Mouse (Mus musculus) MEL (cell line): ENCODE data around the gene Agbl3. TPM values are rescaled to one million over a fixed set of nuclear protein-coding genes. Genes with fewer than 3 reads are reported as not detected.

Experiments used
- DNase-seq: peaks from one replicate; pipeline ENCODE4 v3.0.0; 2011; ENCODE audit warnings: low read depth, low spot score
- H3K27ac ChIP-seq: 2 replicates; pipeline ENCODE4 v1.5.1; 2012; ENCODE audit warnings: low read depth, mild to moderate bottlenecking, control low read depth, low read length, moderate library complexity; ENCODE audit not compliant: control insufficient read depth
- H3K27me3 ChIP-seq, 2 experiments: fragments of 150-350 bp in 1 of 2; sonication (generic) in 1 of 2; 2 replicates each; pipeline ENCODE4 v1.6.1; 2012; ENCODE audit warnings: low read length in 2 of 2, mild to moderate bottlenecking in 2 of 2, improper control_type of control experiment in 1 of 2, moderate library complexity in 1 of 2; ENCODE audit not compliant: insufficient read depth in 2 of 2, control insufficient read depth in 1 of 2
- H3K36me3 ChIP-seq, 2 experiments: 2 replicates each; pipeline ENCODE4 v1.6.1; 2012 to 2014; ENCODE audit warnings: low read length in 2 of 2, improper control_type of control experiment in 1 of 2, inconsistent platforms in 1 of 2, mild to moderate bottlenecking in 1 of 2; ENCODE audit not compliant: insufficient read depth in 2 of 2, control insufficient read depth in 1 of 2
- H3K4me1 ChIP-seq, 2 experiments: fragments of 150-350 bp in 1 of 2; sonication (generic) in 1 of 2; 2 replicates each; pipeline ENCODE4 v1.6.1; 2012; ENCODE audit warnings: low read length in 2 of 2, improper control_type of control experiment in 1 of 2, mild to moderate bottlenecking in 1 of 2; ENCODE audit not compliant: insufficient read depth in 2 of 2, control insufficient read depth in 1 of 2
- H3K4me3 ChIP-seq, 2 experiments: fragments of 150-350 bp in 1 of 2; sonication (generic) in 1 of 2; 2 replicates each; pipeline ENCODE4 v1.5.1; 2012; ENCODE audit warnings: low read depth in 2 of 2, low read length in 2 of 2, mild to moderate bottlenecking in 2 of 2, moderate library complexity in 2 of 2, control low read depth in 1 of 2, improper control_type of control experiment in 1 of 2; ENCODE audit not compliant: control insufficient read depth in 1 of 2, insufficient read depth in 1 of 2
- H3K79me2 ChIP-seq: 2 replicates; pipeline ENCODE4 v1.6.1; 2012; ENCODE audit warnings: mild to moderate bottlenecking, low read length, moderate library complexity; ENCODE audit not compliant: control insufficient read depth, poor library complexity, insufficient read depth
- H3K9ac ChIP-seq: 2 replicates; pipeline ENCODE4 v1.6.1; 2012; ENCODE audit warnings: low read depth, mild to moderate bottlenecking, control low read depth, low read length, moderate library complexity; ENCODE audit not compliant: control insufficient read depth, poor library complexity, severe bottlenecking
- H3K9me3 ChIP-seq: fragments of 150-350 bp; sonication (generic); replicated peaks from 2 replicates; pipeline ENCODE4 v1.6.1; 2012; ENCODE audit warnings: mild to moderate bottlenecking, low read length, improper control_type of control experiment, moderate library complexity; ENCODE audit not compliant: insufficient read depth
- BHLHE40 ChIP-seq: IDR thresholded peaks from 2 replicates; pipeline ENCODE4 v1.6.1; 2012; ENCODE audit warnings: low read depth, mild to moderate bottlenecking, inconsistent platforms, low read length, improper control_type of control experiment, borderline replicate concordance
- CHD2 ChIP-seq: IDR thresholded peaks from 2 replicates; pipeline ENCODE4 v1.6.1; 2011; ENCODE audit warnings: low read length, improper control_type of control experiment
- ELF1 ChIP-seq: IDR thresholded peaks from 2 replicates; pipeline ENCODE4 v1.6.1; 2014; ENCODE audit warnings: low read depth, mild to moderate bottlenecking, inconsistent platforms, low read length, improper control_type of control experiment, moderate library complexity
- EP300 ChIP-seq, 2 experiments: IDR thresholded peaks; 2 replicates each; pipeline ENCODE4 v1.6.1; 2011; ENCODE audit warnings: improper control_type of control experiment in 2 of 2, low read length in 2 of 2, low read depth in 1 of 2, mild to moderate bottlenecking in 1 of 2
- KAT2A ChIP-seq: conservative IDR thresholded peaks from 2 replicates; pipeline ENCODE4 v1.6.1; 2012; ENCODE audit warnings: low read depth, low read length, improper control_type of control experiment, inconsistent platforms
- MAFK ChIP-seq: IDR thresholded peaks from 2 replicates; pipeline ENCODE4 v1.6.1; 2011; ENCODE audit warnings: low read depth, mild to moderate bottlenecking, low read length, improper control_type of control experiment, borderline replicate concordance
- MEF2A ChIP-seq: IDR thresholded peaks from 2 replicates; pipeline ENCODE4 v1.6.1; 2014; ENCODE audit warnings: low read depth, mild to moderate bottlenecking, inconsistent platforms, low read length, improper control_type of control experiment; ENCODE audit not compliant: poor library complexity, insufficient replicate concordance, severe bottlenecking; ENCODE audit errors: extremely low read depth
- MXI1 ChIP-seq: IDR thresholded peaks from 2 replicates; pipeline ENCODE4 v1.6.1; 2011; ENCODE audit warnings: mild to moderate bottlenecking, low read depth, low read length, improper control_type of control experiment
- MYB ChIP-seq: IDR thresholded peaks from 2 replicates; pipeline ENCODE4 v1.6.1; 2011; ENCODE audit warnings: mild to moderate bottlenecking, low read depth, low read length, improper control_type of control experiment
- MYC ChIP-seq: IDR thresholded peaks from 2 replicates; pipeline ENCODE4 v1.6.1; 2011; ENCODE audit warnings: low read depth, mild to moderate bottlenecking, low read length, improper control_type of control experiment, moderate library complexity
- POLR2A ChIP-seq, 2 experiments: IDR thresholded peaks; 2 replicates each; pipeline ENCODE4 v1.6.1; 2011 to 2012; ENCODE audit warnings: low read length in 2 of 2, mild to moderate bottlenecking in 2 of 2, control low read depth in 1 of 2, improper control_type of control experiment in 1 of 2, low read depth in 1 of 2, moderate library complexity in 1 of 2; ENCODE audit not compliant: control insufficient read depth in 1 of 2, insufficient read depth in 1 of 2, poor library complexity in 1 of 2
- POLR2AphosphoS2 ChIP-seq: IDR thresholded peaks from 2 replicates; pipeline ENCODE4 v1.6.1; 2011; ENCODE audit warnings: low read length, improper control_type of control experiment
- POLR2AphosphoS5 ChIP-seq: IDR thresholded peaks from 2 replicates; pipeline ENCODE4 v1.6.1; 2012; ENCODE audit warnings: low read depth, borderline replicate concordance, mild to moderate bottlenecking, inconsistent platforms, low read length, moderate library complexity, mixed read lengths
- RAD21 ChIP-seq: IDR thresholded peaks from 2 replicates; pipeline ENCODE4 v1.6.1; 2011; ENCODE audit warnings: mild to moderate bottlenecking, low read depth, low read length, improper control_type of control experiment
- RCOR1 ChIP-seq: IDR thresholded peaks from 2 replicates; pipeline ENCODE4 v1.6.1; 2012; ENCODE audit warnings: low read depth, mild to moderate bottlenecking, inconsistent platforms, low read length, improper control_type of control experiment
- SMC3 ChIP-seq: IDR thresholded peaks from 2 replicates; pipeline ENCODE4 v1.6.1; 2011; ENCODE audit warnings: low read depth, low read length, improper control_type of control experiment
- TCF12 ChIP-seq: IDR thresholded peaks from 2 replicates; pipeline ENCODE4 v1.6.1; 2014; ENCODE audit warnings: low read depth, mild to moderate bottlenecking, inconsistent platforms, low read length, improper control_type of control experiment, moderate library complexity
- USF1 ChIP-seq: IDR thresholded peaks from 2 replicates; pipeline ENCODE4 v1.6.1; 2014; ENCODE audit warnings: low read depth, mild to moderate bottlenecking, inconsistent platforms, low read length, improper control_type of control experiment, moderate library complexity
- ZC3H11A ChIP-seq: IDR thresholded peaks from 2 replicates; pipeline ENCODE4 v1.6.1; 2012; ENCODE audit warnings: low read depth, mild to moderate bottlenecking, inconsistent platforms, low read length, improper control_type of control experiment
- ZKSCAN1 ChIP-seq: IDR thresholded peaks from 2 replicates; pipeline ENCODE4 v1.6.1; 2012; ENCODE audit warnings: low read depth, mild to moderate bottlenecking, inconsistent platforms, low read length, improper control_type of control experiment, moderate library complexity
- ZMIZ1 ChIP-seq: IDR thresholded peaks from 2 replicates; pipeline ENCODE4 v1.6.1; 2012; ENCODE audit warnings: low read depth, mild to moderate bottlenecking, inconsistent platforms, low read length, improper control_type of control experiment, moderate library complexity
- ZNF384 ChIP-seq: IDR thresholded peaks from 2 replicates; pipeline ENCODE4 v1.6.1; 2012; ENCODE audit warnings: low read depth, mild to moderate bottlenecking, inconsistent platforms, low read length, improper control_type of control experiment
- polyA plus RNA-seq, 2 experiments: library from polyadenylated mRNA; stranded (reverse) in 1 of 2; unstranded in 1 of 2; fragments of >175 nt in 1 of 2; fragments of >200 nt in 1 of 2; gene quantifications; 2 replicates each; pipeline versions ENCODE4 v1.2.1 to v1.2.4; 2012; ENCODE audit warnings: low replicate concordance in 2 of 2, low read depth in 1 of 2; ENCODE audit not compliant: insufficient read length in 2 of 2, insufficient read depth in 1 of 2, missing spikeins in 1 of 2
- total RNA-seq: library from RNA; depleted of rRNA; stranded (reverse); fragments of 300-350 nt; gene quantifications from 2 replicates; pipeline ENCODE4 v1.2.3, GENCODE M21; 2012

The Agbl3 gene
- total and polyA plus RNA-seq, 3 experiments, result 1.3 TPM; not detected in 2

DNA sequence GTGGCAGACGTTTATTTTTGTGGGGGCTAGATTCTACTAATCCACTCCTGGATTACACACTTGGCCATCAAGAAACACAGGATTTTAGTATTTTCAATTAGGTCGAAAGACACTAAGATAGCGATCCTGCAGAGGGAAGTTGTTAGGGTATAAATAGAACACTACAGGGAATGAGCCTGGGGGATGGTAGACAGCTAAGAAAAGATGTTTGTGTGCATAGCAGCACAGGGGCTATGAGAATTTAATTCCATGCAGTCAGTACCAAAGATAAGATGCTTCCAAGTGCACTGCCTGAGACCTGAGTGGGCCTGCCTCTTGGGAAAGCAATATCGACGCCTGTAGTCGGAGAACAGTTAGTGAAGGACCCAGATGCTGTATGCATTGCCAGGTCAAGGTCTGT lies 9.7 kb upstream of the Agbl3 start:
- Histone ChIP-seq H3K4me1 (no peaks in the 10 kb centered on the region), H3K27me3 (peaks cover 0 to 4% of the 10 kb centered on the region in 2 experiments; a peak in 2 of 4 replicates), H3K9me3 (no peaks in the 10 kb centered on the region), H3K4me3 (no peak overlapping the region), H3K36me3 (no peaks in the 10 kb centered on the region), H3K9ac (no peak overlapping the region), H3K27ac (no peak overlapping the region), H3K79me2 (no peaks in the 10 kb centered on the region)
- TF ChIP-seq RCOR1, result no peak
- TF ChIP-seq CHD2, result no peak
- DNase-seq, result no peak

DNA sequence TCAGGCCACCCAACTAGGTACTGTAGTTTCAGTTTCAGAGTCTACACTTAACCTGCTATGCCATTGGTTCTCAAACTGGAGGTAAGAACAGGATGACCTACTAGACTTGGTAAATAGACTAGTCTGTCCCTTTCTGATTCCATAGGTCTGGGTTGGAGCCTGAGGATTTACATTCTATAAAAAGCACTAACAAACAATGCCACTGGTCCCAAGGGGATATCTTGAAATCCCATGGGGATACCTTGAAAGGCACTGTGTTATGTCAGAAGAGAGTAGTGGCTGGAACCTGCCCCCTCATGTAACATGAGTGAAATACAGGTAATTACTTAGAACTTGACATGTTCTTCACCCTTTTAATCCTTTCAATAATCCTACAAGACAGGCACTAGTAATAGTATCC lies 3.8 kb upstream of the Agbl3 start:
- Histone ChIP-seq H3K9ac (no peak overlapping the region), H3K9me3 (no peaks in the 10 kb centered on the region), H3K79me2 (no peaks in the 10 kb centered on the region; the same call in 1 of the 2 replicates), H3K27me3 (peaks cover under 1 to 13% of the 10 kb centered on the region in 2 experiments; a peak in 3 of 4 replicates), H3K36me3 (no peaks in the 10 kb centered on the region), H3K4me1 (no peaks in the 10 kb centered on the region), H3K27ac (no peak overlapping the region), H3K4me3 (no peak overlapping the region)
- TF ChIP-seq ELF1, result no peak
- no peak for TF ChIP-seq MYC
- TF ChIP-seq BHLHE40, result no peak
- no peak for TF ChIP-seq ZKSCAN1
- no peak for TF ChIP-seq MXI1
- no peak for TF ChIP-seq ZMIZ1
- TF ChIP-seq RCOR1, result no peak
- no peak for TF ChIP-seq MEF2A
- no peak for TF ChIP-seq EP300 (IDR thresholded peaks at IDR 0.05; ENCODE audit: low read depth in 1 of 2, low read length in 2 of 2)
- TF ChIP-seq TCF12, result no peak
- no peak for TF ChIP-seq SMC3
- TF ChIP-seq USF1, result no peak
- no peak for TF ChIP-seq MYB
- no peak for TF ChIP-seq POLR2AphosphoS5
- DNase-seq, result no peak

DNA sequence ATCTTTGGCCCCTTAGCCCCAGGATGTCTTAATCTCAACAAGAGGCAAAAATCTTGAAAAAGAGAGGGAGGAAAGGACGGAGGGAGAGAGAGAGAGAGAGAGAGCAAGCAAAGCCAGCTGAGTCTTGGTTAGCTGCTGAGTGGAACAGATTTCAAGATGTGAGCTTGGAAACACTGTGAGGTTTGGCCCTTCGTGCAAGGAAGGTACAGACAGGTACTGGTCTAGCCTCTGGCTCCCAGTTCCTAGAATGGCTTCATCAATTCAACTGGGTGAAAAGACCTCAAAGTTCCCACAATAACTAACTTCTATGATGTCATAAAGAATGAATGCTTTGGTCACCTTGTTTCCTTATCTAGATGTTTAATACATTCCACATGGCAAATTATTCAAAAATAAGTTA lies 3.1 kb upstream of the Agbl3 start:
- H3K27ac ChIP-seq, result no peak overlapping the region
- H3K36me3 ChIP-seq, result no peaks in the 10 kb centered on the region
- H3K9ac ChIP-seq, result no peak overlapping the region
- TF ChIP-seq ZC3H11A (no peak), POLR2AphosphoS5 (no peak), TCF12 (no peak), MAFK (no peak), POLR2AphosphoS2 (no peak), ZNF384 (no peak), RAD21 (no peak), POLR2A (IDR thresholded peaks at IDR 0.05; ENCODE audit: control insufficient read depth in 1 of 2, insufficient read depth in 1 of 2, low read depth in 1 of 2, low read length in 2 of 2, poor library complexity in 1 of 2) (no peak), KAT2A (no peak)
- TF ChIP-seq, all 39 proteins: peak for 0
- Histone ChIP-seq H3K79me2 (no peaks in the 10 kb centered on the region; the same call in 1 of the 2 replicates), H3K4me3 (no peak overlapping the region), H3K9me3 (no peaks in the 10 kb centered on the region), H3K27me3 (peaks cover 3 to 13% of the 10 kb centered on the region in 2 experiments; a peak in 3 of 4 replicates), H3K4me1 (no peaks in the 10 kb centered on the region)
- DNase-seq, result no peak
